In the genomic region with DNA sequence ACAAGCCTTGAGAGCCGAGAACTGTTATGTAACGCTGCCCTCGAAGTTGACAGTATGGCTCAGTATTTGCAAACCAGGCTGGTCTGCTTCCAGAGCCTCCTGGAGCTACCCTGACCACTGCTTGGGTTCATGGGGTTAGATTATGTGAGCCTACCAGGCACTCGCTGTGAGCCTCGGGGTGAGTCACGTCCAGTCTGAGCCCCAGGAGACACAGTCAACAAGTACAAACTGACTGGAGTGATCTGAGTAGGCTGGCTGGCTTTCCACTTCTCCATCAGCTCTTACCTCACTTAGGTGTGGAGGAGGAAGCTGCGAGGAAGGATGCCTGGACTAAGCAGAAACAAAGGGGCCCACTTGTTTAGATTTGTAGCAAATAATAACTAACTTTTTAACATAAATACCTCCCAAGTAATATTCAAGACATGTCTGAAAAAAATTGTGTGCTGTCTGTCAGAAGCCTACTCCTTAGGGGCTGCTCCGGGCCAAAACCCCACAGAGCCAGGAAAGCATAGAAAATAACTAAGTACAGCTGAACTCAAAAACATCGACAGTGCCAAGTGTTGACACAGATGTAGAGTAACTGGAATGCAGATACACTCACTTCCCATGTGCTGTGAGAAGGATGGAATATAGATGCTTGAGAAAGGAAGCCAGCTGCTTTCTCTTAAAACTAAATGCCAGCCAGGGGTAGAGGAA, we compare ENCODE assay signal across 11 mouse cellular contexts.
DNase-seq lines count a peak whose midpoint lies in the region; ATAC-seq and TF ChIP-seq lines count a peak whose summit lies in the region.
"Had no signal": no experiment of that assay in that cellular context is flagged by ENCODE, and none has a peak within 500 bp of the region (broad histone marks: within the 10 kb centered on the region; RNA-seq: fewer than 3 reads in every experiment).

No protein-coding gene starts in this region.

- H3K79me2 ChIP-seq in heart, adult 2 months (replicated peaks; ENCODE audit: control insufficient read depth, insufficient read depth, low read length) = no peaks in the 10 kb centered on the region

- peak overlapping the region; percentile 55 for H3K27ac ChIP-seq in heart, adult 2 months
- H3K27ac ChIP-seq in lung, postnatal 0 days (ENCODE audit: low read length) = peak overlapping the region; percentile 62
- H3K27ac ChIP-seq: neural tube, embryonic 12.5 days had no signal

- no peaks in the 10 kb centered on the region for H3K27me3 ChIP-seq in heart, adult 2 months (ENCODE audit: control insufficient read depth, insufficient read depth, low read length)
- no peaks in the 10 kb centered on the region for H3K27me3 ChIP-seq in lung, postnatal 0 days (replicated peaks; ENCODE audit: insufficient read depth, low read length)
- H3K27me3 ChIP-seq: neural tube, embryonic 12.5 days had no signal

- peak; percentile 59 for ATAC-seq in lung, postnatal 0 days
- ATAC-seq: liver, postnatal 0 days had no signal

- no peak overlapping the region for H3K4me2 ChIP-seq in lung, postnatal 0 days (replicated peaks; ENCODE audit: low read depth, low read length)
- H3K4me2 ChIP-seq: neural tube, embryonic 12.5 days had no signal

- no peaks in the 10 kb centered on the region for H3K36me3 ChIP-seq in heart, adult 2 months (ENCODE audit: control insufficient read depth, insufficient read depth, low read length)
- no peaks in the 10 kb centered on the region for H3K36me3 ChIP-seq in lung, postnatal 0 days (ENCODE audit: insufficient read depth, low read length)
- H3K36me3 ChIP-seq: neural tube, embryonic 12.5 days had no signal

- H3K9ac ChIP-seq in heart, adult 2 months (ENCODE audit: low read depth, low read length) = no peak overlapping the region
- no peak overlapping the region for H3K9ac ChIP-seq in lung, postnatal 0 days (replicated peaks; ENCODE audit: low read depth)
- H3K9ac ChIP-seq: liver, postnatal 0 days; neural tube, embryonic 12.5 days had no signal

- H3K4me3 ChIP-seq in heart, adult 2 months = no peak overlapping the region
- H3K4me3 ChIP-seq in lung, postnatal 0 days (ENCODE audit: low read depth, low read length) = no peak overlapping the region
- H3K4me3 ChIP-seq: neural tube, embryonic 12.5 days had no signal

- TF ChIP-seq EP300 in heart, adult 2 months (IDR thresholded peaks at IDR 0.05; ENCODE audit: insufficient read depth, low read depth, low read length) = no peak
- TF ChIP-seq EP300 in lung, postnatal 0 days (IDR thresholded peaks at IDR 0.05) = no peak

- TF ChIP-seq CTCF in heart, adult 2 months (IDR thresholded peaks at IDR 0.05) = no peak
- no peak for TF ChIP-seq CTCF in lung, postnatal 0 days (IDR thresholded peaks at IDR 0.05)

- 48% methylated on average over 9 of the region's 9 CpGs for WGBS in heart, adult 2 months
- WGBS in lung, postnatal 0 days = 39% methylated on average over 9 of the region's 9 CpGs

- H3K4me1 ChIP-seq in heart, adult 2 months (ENCODE audit: control insufficient read depth, insufficient read depth, low read length) = peaks cover 24% of the 10 kb centered on the region
- H3K4me1 ChIP-seq in lung, postnatal 0 days (ENCODE audit: insufficient read depth, low read depth, low read length) = peaks cover 9% of the 10 kb centered on the region; the same call in 1 of the 2 replicates

- TF ChIP-seq POLR2A in heart, adult 2 months (IDR thresholded peaks at IDR 0.05; ENCODE audit: insufficient read depth, low read depth, low read length) = no peak

- peak; percentile 58 to 77 for DNase-seq in heart, adult 2 months
- DNase-seq in heart, adult 8-10 months (ENCODE audit: low spot score) = no peak
- peak; percentile 94 for DNase-seq in NIH3T3 (ENCODE audit: low read depth)
- DNase-seq in gastrocnemius, postnatal 25 days = peak; percentile 72
- DNase-seq in lung, postnatal 0 days (ENCODE audit: low spot score) = peak; percentile 78
- DNase-seq in embryo, embryonic 11 days = no peak
- no peak for DNase-seq in layer of hippocampus, adult 8-10 months (ENCODE audit: low spot score in 2 of 2)
- DNase-seq in ovary, postnatal 10 days (ENCODE audit: low spot score) = no peak
- DNase-seq: liver, postnatal 0 days; thymus, adult 2 months had no signal

- H3K9me3 ChIP-seq in lung, postnatal 0 days (ENCODE audit: low read length) = no peaks in the 10 kb centered on the region
- H3K9me3 ChIP-seq: neural tube, embryonic 12.5 days had no signal

- intact Hi-C loops in heart, adult 2 months (cut with DNase I) = loop anchor here (5.0 kb wide), 2 partner anchors 238 to 277 kb away; no protein-coding TSS in a partner anchor

Comparison
In these comparisons a context has a peak if more than half of its experiments do, and no peak if none do; other contexts are left out.
1. DNase-seq: peak in heart, adult 2 months (2 of 2), NIH3T3 (single experiment), gastrocnemius, postnatal 25 days (single experiment) and lung, postnatal 0 days (single experiment); none in heart, adult 8-10 months (single experiment), embryo, embryonic 11 days (single experiment), layer of hippocampus, adult 8-10 months (0 of 2) and ovary, postnatal 10 days (single experiment).